Mouse (Mus musculus) cerebellum, adult 11 months (tissue): ENCODE results near the gene Thegl.
"Not testable (repeated sequence)": the region's sequence is repeated elsewhere in the genome, so short reads cannot be mapped to it uniquely, and the experiment has no call there.

ENCODE experiments used
- DNase-seq: peaks from one replicate; pipeline ENCODE4 v3.0.0; 2022

The Thegl gene

DNA sequence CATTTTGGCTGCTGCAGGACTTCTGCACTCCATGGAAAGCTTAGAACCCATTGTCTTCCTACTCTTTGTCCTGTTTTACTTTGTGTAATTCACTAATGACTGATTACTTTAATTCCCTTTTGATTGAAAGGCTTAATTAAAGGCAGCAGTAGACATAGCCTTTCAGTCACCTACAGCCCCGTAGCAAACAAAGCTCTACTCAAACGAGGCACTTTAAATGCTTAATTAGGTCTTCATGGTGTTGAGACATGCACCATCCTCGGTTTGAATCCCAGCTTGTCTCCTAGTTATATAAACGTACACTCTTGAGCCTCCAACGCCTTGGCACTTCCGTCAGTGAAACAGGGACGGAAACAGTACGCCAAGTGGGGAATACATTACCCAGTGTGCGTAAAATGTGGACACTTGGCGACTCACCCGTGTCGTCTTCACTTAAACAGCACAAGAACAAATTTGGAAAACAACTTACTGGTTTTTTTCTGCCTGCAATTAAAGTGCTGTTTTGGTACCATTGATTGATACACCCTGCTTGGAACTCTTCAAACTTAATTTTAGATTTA, 41.1 kb downstream of the Thegl start:
- no peak for DNase-seq

- DNase-seq, result no peak
These were observed 44.5 kb downstream of the Thegl start for GRCm38 (mm10) chr5:77060363-77060762.

- DNase-seq, result peak; percentile 10
These were observed 45.7 kb downstream of the Thegl start for GRCm38 (mm10) chr5:77061372-77062038.

- DNase-seq, result no peak
These were observed 51.5 kb downstream of the Thegl start for GRCm38 (mm10) chr5:77067321-77067720.

- no peak for DNase-seq
These were observed 55.2 kb downstream of the Thegl start for GRCm38 (mm10) chr5:77070987-77071386.

GRCm38 (mm10) chr5:77071626-77072025, 55.8 kb downstream of the Thegl start:
- DNase-seq, result no peak

DNA sequence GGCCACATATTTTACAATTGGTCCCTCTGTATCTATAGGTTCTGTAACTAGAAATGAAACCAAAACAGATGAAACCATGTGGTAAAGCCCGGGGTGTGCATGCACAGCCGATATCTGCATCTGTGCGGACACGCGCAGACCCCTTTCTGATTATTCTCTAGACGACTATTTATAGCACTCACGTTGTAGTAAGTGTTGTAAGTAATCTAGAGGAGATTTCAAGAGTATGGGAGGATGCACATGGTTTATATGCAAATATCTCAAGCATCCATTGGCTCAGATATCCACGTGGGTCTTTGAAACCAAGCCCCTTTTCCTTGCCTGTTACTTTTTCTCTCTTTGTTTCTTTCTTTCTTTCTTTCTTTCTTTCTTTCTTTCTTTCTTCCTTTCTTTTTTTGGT, 58.0 kb downstream of the Thegl start:
- no peak for DNase-seq

- DNase-seq, result no peak
These were observed 59.1 kb downstream of the Thegl start for GRCm38 (mm10) chr5:77074914-77075313.

DNA sequence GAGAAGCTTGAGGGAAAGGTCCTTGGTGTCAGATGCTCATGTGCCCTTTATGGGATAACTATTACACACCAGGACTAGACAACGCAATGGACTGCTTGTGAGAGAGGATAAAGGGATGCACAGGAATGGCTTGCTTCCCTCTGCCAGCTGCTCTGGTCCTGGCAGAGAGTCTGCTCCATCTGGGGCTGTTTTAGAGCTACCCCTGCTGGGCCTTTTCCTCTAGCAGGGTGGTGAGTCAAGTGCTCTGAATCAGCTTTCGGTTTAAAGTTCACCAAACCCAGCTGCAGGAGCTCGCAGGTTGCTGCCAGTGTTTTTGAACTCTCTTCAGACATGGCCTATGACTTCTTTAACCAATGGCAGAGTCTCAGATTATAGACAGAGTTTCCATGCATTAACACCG, 60.1 kb downstream of the Thegl start:
- no peak for DNase-seq

GRCm38 (mm10) chr5:77080761-77081160, 64.9 kb downstream of the Thegl start:
- DNase-seq, result no peak

- DNase-seq, result no peak
These were observed 66.9 kb downstream of the Thegl start for GRCm38 (mm10) chr5:77082735-77083134.

GRCm38 (mm10) chr5:77084418-77084817, 68.6 kb downstream of the Thegl start:
- no peak for DNase-seq

- no peak for DNase-seq
These were observed 70.1 kb downstream of the Thegl start for GRCm38 (mm10) chr5:77085753-77086450.

DNA sequence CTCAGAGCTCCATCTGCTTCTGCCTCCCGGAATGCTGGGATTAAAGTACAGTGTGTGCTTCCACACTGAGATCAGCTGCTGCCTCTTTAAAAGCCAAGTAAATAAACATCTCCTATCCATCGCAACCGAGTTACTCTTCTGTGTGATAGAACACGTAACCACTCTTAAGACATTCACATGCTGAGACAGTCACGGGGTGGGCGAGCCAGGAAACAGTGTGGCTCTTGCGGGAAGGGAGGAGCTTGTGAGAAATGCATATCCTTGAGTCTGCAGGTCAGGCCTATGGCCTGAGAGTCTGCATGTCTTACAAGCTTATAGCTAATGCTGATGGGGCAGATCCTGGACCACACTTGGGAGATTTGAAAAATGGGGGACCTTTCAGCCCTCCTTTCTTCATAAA, 70.7 kb downstream of the Thegl start:
- no peak for DNase-seq

DNA sequence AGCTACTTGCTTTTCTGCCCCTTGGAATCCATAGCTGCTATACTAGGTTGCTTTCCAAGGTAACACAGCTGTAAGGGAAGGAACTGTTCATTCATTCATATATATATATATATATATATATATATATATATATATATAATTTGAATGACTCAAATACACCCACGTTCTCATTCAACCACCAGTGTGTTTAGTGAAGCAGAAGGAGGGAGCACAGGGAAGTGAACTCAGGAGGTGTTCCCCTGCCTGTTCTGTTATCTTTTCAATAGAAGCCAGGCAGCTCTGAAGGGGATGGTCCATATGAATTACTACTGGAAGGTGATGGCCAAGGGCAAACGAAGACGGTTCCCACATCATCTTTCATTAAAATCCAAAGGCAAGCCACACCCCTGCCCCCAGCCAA, 71.3 kb downstream of the Thegl start:
- no peak for DNase-seq

DNA sequence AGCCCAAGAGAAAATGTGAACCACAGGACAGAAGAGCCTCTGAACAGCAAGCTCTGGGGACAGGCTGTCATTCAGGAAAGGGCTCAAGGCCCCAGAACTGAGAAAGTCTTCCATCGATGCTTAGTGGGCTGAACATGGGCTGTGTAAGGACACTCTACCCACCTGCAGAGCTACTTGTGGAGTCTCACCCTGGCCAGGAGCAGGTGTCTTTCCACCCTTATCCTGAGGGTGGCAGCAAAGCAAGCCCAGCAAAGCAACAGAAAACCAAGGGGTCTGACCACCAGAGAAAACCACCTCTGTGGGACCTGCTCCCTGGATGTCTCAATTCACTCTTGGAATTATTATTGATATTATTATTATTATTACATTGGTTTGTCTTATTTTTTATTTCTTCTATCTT, 73.5 kb downstream of the Thegl start:
- no peak for DNase-seq

GRCm38 (mm10) chr5:77089901-77090300, 74.1 kb downstream of the Thegl start:
- no peak for DNase-seq

DNA sequence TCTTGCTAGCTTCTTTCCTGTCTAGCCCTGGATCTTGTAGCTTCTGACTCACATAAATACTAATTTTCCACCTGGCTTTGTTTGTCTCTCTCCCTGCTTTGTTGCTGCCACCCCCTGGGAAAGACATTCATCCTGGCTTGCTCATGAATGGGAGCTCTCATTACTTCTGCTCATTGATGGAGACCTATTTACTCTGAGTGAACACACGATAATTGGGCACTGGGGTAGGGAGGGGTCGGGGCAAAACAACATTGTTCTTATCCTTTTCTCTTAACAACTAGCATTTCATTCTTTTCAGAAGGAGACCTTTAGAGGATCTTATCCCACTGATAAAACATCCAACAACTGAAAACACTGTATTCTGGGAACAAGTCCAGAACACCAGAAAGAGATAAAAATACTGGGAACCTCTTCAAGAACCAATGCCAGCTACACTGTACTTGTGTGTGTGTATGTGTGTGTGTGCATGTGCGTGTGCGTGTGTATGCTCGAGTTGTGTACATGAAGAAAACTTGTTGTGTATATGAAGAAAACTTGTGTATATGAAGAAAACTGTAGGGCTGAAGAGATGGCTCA, 74.8 kb downstream of the Thegl start:
- no peak for DNase-seq

DNA sequence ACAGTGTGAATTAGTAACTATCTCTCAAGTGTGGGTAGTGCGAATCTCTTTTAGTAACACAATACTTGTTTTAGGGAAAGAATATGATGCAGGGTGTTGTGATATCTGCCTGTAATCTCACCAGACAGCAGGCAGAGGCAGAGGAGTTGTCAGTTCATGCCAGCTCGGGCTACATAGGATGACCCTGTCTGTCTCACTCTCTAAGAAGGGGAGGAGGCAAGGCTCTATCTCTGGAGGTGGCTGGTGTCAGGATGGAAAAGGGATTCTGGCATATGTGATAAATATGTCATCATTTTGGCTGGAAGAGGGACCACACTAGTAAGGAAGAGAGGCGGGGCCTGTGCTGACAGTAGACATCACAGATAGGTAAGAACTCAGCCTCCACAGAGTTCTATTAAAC, 76.1 kb downstream of the Thegl start:
- no peak for DNase-seq

DNA sequence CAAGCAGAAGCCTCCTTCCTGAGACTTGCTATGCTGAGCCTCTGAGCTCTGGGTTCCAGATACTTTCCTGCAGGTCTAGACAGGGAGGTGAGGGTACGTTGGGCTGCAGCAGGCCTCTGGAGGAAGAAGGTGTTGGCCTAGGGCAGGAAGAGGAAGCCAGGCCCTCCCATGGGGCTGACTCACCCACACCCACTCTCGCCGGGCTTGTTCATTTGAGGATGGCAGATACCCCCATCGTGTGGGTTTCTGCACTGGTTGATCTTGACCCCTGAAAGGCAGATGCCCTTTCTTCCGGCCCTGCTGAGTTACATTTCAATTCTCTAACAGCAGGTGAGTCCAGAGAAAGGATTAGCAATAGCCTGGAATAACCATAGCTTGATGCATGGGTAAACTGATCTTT, 76.7 kb downstream of the Thegl start:
- DNase-seq, result no peak

- DNase-seq, result no peak
These were observed 78.1 kb downstream of the Thegl start for GRCm38 (mm10) chr5:77093961-77094360.

DNA sequence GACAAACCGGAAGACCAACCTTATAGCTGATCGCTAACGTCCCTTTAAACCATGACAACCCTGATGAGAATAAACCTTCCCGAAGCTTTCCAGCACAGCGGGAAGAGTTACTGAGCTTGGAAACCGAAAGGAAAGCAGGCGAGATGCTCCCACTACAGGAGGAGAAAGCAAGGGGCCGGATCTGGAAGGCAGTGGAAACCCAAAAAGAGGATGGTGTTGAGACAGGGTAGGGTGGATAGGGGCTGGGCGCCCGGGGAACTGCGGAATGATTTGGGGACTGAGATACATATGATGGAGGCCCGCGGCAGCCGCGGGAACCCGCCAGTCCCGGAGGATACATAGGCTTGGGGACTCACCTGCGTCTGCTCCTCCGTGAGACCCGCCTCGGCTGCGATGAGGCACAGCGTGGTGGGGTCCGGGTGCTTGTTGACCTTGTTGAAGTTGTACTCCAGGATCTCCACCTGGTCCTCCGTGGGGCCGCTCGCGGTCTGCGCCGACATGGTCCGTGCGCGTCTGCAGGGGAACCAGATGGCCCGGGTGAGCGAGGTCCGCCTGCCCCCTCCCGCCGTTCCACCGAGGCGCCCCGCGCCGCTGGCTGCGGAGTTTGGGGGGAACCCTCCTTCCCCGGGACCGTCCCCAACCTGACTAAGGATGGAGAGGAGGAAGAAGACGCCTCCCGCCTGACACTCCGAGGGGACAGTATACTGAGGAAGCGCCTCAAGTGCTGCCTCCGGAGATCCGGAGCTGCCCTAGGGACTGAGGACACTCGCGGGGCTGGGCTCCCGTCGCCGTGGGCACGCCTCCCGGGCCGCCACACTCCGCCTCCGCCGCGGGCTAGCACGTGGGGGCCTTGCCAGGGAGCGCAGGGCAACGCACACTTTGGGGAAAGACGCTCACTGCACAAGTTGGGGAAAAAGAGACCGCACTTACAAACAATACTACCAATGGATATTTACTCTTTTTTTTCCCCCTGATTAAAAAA, 79.0 kb downstream of the Thegl start:
- peak; percentile 21 for DNase-seq

DNA sequence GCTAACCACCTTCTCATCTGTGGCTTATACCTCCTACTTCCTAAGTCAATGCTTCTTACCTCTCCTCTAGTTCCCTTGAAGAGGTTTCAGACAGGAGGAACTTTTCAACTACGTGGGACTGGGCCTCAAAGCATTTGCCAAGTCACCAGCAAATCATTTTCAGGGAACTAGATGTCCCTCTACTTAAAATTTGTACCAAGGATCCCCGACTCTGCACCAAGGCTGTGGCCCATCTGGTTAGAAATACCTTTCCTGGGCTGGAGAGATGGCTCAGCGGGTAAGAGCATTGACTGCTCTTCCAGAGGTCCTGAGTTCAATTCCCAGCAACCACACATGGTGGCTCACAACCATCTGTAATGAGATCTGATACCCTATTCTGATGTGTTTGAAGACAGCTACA, 80.4 kb downstream of the Thegl start:
- DNase-seq, result not testable (repeated sequence)
